Mouse (Mus musculus): Measurements from ENCODE around the gene Lbx2. TPM values are rescaled to one million over a fixed set of nuclear protein-coding genes. Genes with fewer than 3 reads are reported as not detected.
A peak's percentile ranks its signal among the peaks of the same experiment; 100 is the strongest.

Lbx2 gene
- polyA plus RNA-seq, 1 experiment from 2014 or later, result 8.6 TPM

DNA sequence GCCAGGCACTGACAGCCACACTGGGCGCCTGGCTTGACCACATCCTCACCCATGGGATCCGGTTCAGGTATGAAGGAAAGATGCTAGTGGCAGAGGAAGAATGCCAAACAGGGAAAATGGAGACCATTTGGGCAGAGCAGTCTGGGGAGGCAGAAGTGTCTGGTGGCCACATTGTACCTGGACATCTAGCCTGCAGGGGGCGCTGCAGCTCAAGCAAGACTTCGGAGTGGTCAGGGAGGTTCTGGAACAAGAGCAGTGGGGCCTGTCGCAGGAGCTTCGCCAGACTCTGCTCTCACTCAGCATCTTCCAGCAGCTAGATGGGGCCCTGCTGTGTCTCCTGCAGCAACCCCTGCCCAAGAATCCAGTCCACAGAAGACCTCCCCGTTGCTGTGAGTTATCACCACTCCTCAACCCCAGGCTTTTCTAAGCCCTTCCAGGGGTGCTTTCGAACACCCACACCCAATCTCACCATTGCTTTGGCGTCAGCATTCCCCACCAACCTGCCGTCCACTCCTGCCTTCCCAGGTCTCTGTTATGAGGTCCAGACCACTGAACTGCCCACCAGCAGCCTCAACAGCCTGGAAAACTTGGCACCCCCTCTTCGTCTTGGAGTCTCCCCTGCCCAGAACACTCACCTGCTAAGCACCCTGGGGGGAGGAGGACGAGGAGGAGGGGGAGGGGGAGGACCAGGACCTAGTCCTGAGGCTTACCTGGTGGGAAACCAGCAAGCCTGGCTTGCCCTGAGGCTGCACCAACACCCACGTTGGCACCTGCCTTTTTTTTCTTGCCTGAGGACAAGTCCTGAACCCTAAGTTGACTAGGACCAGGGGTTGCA lies 21.6 kb downstream of the Lbx2 start:
- Histone ChIP-seq H3K27me3 (ENCODE audit: insufficient read depth, low read length) (no peaks in the 10 kb centered on the region), H3K9ac (replicated peaks; ENCODE audit: low read length) (peak overlapping the region; percentile 95), H3K27ac (ENCODE audit: low read length) (peak overlapping the region; percentile 88; the same call in 1 of the 2 replicates), H3K4me3 (ENCODE audit: low read length) (peak overlapping the region; percentile 98; the same call in 1 of the 2 replicates), H3K9me3 (ENCODE audit: low read length) (no peaks in the 10 kb centered on the region), H3K4me1 (ENCODE audit: insufficient read depth, low read length) (peaks cover 23% of the 10 kb centered on the region), H3K4me2 (replicated peaks; ENCODE audit: low read depth, low read length) (peak overlapping the region; percentile 69), H3K36me3 (ENCODE audit: insufficient read depth, low read length) (no peaks in the 10 kb centered on the region; the same call in 1 of the 2 replicates)
- 37% methylated on average over 13 of the region's 13 CpGs for WGBS
- ATAC-seq (ENCODE audit: low FRiP score, low TSS enrichment), result peak; percentile 20; the same call in 1 of the 2 replicates

DNA sequence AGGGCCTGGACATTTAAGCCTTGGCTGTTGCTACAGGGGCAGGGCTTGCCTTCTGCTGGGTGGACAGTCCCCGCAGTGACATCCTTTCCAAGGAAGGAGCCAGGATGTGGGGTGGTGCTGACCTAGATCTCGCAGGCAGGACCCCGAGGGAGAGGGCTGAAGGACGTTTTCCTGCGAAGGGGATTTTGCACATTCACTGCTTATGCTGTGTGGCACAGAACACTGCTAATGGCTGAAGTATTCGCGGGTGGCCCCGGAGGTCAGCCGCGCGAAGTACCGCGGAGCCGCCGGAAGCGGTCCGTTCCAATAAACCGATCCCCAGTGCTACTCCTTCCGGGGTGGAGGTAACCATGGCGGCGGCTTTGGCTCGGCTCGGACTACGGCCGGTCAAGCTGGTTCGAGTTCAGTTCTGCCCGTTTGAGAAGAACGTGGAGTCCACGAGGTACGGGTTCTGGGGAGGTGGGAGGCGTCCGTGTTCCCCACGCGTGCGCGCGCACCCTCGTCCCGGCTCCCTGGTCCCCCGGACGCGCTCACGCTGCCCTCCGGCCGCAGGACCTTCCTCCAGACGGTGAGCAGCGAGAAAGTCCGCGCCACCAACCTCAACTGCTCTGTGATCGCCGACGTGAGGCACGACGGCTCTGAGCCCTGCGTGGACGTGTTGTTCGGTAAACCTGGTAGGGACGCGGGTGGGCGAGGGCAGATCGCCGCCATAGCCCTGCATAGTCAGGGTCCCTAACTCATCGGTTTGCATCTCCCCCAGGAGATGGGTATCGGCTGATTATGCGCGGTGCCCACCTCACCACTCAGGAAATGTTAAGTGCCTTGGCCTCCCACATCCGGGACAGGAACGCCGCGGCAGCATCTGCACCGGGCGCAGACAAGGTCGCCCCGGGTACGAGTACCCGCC lies 22.8 kb downstream of the Lbx2 start, which contains the start of gene Mrpl53:
Mrpl53 (plus strand) TSS at position 279 of the 907 bp plus-strand sequence.
- Histone ChIP-seq H3K36me3 (ENCODE audit: insufficient read depth, low read length) (no peaks in the 10 kb centered on the region; the same call in 1 of the 2 replicates), H3K27ac (ENCODE audit: low read length) (peak within 1 kb of the TSS; percentile 88), H3K9me3 (ENCODE audit: low read length) (no peaks in the 10 kb centered on the region), H3K4me3 (ENCODE audit: low read length) (peak within 1 kb of the TSS; percentile 98), H3K4me1 (ENCODE audit: insufficient read depth, low read length) (peaks cover 15% of the 10 kb centered on the region), H3K9ac (replicated peaks; ENCODE audit: low read length) (peak within 1 kb of the TSS; percentile 95), H3K27me3 (ENCODE audit: insufficient read depth, low read length) (no peaks in the 10 kb centered on the region), H3K4me2 (replicated peaks; ENCODE audit: low read depth, low read length) (peak within 1 kb of the TSS; percentile 69)
- under 1% methylated on average over 76 of the region's 76 CpGs for WGBS
- ATAC-seq (ENCODE audit: low FRiP score, low TSS enrichment), result peak; percentile 91

- H3K4me3 ChIP-seq (ENCODE audit: low read length), result no peak overlapping the region
- H3K9me3 ChIP-seq (ENCODE audit: low read length), result no peaks in the 10 kb centered on the region
- no peak overlapping the region for H3K27ac ChIP-seq (ENCODE audit: low read length)
- WGBS, result 89% methylated on average over 4 of the region's 4 CpGs
- H3K9ac ChIP-seq (replicated peaks; ENCODE audit: low read length), result no peak overlapping the region
- H3K27me3 ChIP-seq (ENCODE audit: insufficient read depth, low read length), result no peaks in the 10 kb centered on the region
- ATAC-seq (ENCODE audit: low FRiP score, low TSS enrichment), result no peak
- peaks cover 28% of the 10 kb centered on the region for H3K4me1 ChIP-seq (ENCODE audit: insufficient read depth, low read length)
- no peak overlapping the region for H3K4me2 ChIP-seq (replicated peaks; ENCODE audit: low read depth, low read length)
- H3K36me3 ChIP-seq (ENCODE audit: insufficient read depth, low read length), result no peaks in the 10 kb centered on the region; the same call in 1 of the 2 replicates
These were observed 25.5 kb downstream of the Lbx2 start for GRCm38 (mm10) chr6:83111510-83112136.

DNA sequence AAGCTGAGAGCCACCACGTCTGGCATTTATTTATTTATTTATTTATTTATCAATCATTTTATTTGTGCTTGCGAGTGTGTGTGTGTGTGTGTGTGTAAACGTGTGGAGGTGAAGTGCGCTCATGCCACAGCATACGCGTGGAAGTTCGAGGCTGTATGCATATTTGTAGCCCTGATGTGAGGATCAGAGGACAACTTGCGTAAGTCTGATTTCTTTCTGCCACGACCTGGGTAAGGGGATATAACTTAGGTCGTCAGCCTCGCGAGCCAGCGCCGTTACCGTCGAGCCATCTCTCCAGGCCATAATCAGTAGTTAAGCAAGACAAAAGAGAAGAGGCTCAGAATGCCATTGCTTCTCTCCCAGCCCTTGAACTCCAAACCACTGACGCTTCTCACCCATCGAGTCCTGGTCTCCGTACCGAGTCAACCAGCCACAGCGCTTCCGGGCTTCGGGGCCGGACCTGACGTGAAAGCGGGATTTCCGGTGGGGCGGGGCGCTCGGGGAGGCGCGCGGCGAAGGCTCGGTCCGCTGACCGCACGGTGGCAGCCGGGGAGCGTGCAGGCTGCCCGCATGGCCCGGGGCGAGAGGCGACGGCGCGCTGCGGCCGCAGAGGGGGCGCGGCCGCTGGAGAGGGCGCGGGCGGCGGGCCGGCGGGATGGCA lies 29.0 kb downstream of the Lbx2 start, which contains the start of gene Mogs:
Mogs (plus strand) TSS at position 486 of the 661 bp plus-strand sequence.
- 1% methylated on average over 40 of the region's 58 CpGs for WGBS
- peak; percentile 89 for ATAC-seq (ENCODE audit: low FRiP score, low TSS enrichment)
- Histone ChIP-seq H3K4me1 (ENCODE audit: insufficient read depth, low read length) (peaks cover 39% of the 10 kb centered on the region), H3K27ac (ENCODE audit: low read length) (peak within 1 kb of the TSS; percentile 82), H3K4me3 (ENCODE audit: low read length) (peak within 1 kb of the TSS; percentile 72), H3K9me3 (ENCODE audit: low read length) (no peaks in the 10 kb centered on the region), H3K27me3 (ENCODE audit: insufficient read depth, low read length) (no peaks in the 10 kb centered on the region), H3K36me3 (ENCODE audit: insufficient read depth, low read length) (peaks cover 17% of the 10 kb centered on the region), H3K9ac (replicated peaks; ENCODE audit: low read length) (peak within 1 kb of the TSS; percentile 69), H3K4me2 (replicated peaks; ENCODE audit: low read depth, low read length) (peak within 1 kb of the TSS; percentile 90)

DNA sequence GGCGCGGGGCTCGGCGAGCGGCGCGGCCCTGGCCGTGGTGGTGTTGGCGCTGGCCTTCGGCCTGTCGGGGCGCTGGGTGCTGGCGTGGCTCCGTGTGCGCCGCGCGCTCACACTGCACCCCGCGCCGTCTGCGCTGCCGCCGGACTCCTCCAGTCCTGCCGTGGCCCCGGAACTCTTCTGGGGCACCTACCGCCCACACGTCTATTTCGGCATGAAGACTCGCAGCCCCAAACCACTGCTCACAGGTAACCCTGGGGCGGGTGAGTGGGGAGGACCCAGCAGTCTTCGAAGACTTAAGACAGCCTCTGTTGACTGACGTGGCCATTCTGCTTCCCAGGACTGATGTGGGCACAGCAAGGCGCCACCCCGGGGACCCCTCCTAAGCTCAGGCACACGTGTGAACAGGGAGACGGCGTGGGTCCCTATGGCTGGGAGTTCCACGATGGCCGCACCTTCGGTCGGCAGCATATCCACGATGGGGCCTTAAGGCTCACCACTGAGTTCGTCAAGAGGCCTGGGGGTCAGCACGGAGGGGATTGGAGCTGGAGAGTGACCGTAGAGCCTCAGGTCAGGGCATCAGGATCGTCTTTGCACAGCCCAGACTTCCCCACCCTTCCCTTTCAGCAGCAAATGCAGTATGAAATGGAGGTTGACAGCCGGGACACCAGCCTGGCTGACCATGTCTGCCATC lies 29.7 kb downstream of the Lbx2 start:
- Histone ChIP-seq H3K27ac (ENCODE audit: low read length) (peak overlapping the region; percentile 21; the same call in 1 of the 2 replicates), H3K27me3 (ENCODE audit: insufficient read depth, low read length) (no peaks in the 10 kb centered on the region), H3K36me3 (ENCODE audit: insufficient read depth, low read length) (peaks cover 17% of the 10 kb centered on the region), H3K9ac (replicated peaks; ENCODE audit: low read length) (peak overlapping the region; percentile 69), H3K9me3 (ENCODE audit: low read length) (no peaks in the 10 kb centered on the region), H3K4me2 (replicated peaks; ENCODE audit: low read depth, low read length) (peak overlapping the region; percentile 90), H3K4me3 (ENCODE audit: low read length) (peak overlapping the region; percentile 72), H3K4me1 (ENCODE audit: insufficient read depth, low read length) (peaks cover 41% of the 10 kb centered on the region)
- peak; percentile 59 for ATAC-seq (ENCODE audit: low FRiP score, low TSS enrichment)
- WGBS, result under 1% methylated on average over 41 of the region's 48 CpGs

DNA sequence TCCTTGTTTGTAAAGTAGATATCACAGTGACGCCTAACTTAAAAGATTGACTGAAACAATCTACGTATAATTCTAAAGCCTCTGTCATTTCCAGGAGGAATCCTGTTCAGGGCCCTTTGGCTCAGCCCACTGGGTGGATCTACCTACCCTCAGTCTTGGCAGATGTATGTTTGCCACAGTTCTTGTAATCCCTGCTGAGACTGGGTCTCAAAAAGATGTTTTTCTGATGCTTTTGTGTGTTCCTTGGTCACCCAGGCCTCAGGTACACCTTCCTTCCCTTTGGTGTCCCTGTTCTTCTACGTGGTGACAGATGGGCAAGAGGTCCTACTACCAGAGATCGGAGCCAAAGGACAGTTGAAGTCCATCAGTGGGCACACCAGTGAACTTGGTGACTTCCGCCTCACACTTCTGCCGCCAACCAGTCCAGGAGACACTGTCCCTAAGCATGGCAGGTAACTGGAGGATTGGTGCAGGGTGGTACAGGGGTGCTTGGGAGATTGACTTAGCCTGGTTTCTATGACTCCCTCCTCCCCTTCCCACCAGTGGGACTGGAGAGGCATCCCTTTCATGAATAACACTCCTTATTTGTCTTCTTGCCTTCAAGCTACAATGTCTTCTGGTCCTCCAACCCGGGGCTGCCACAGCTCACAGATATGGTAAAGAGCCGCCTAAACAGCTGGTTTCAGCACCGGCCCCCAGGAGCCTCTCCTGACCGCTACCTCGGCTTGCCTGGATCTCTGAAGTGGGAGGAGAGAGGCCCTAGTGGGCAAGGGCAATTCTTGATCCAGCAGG lies 30.4 kb downstream of the Lbx2 start:
- H3K27me3 ChIP-seq (ENCODE audit: insufficient read depth, low read length), result no peaks in the 10 kb centered on the region
- no peak for ATAC-seq (ENCODE audit: low FRiP score, low TSS enrichment)
- WGBS, result 62% methylated on average over 11 of the region's 11 CpGs
- peak overlapping the region; percentile 69 for H3K9ac ChIP-seq (replicated peaks; ENCODE audit: low read length)
- peaks cover 17% of the 10 kb centered on the region for H3K36me3 ChIP-seq (ENCODE audit: insufficient read depth, low read length)
- H3K27ac ChIP-seq (ENCODE audit: low read length), result 0 out of 2 replicates have a peak overlapping the region, but pooled peaks have one; percentile 21
- peak overlapping the region; percentile 90 for H3K4me2 ChIP-seq (replicated peaks; ENCODE audit: low read depth, low read length)
- H3K4me1 ChIP-seq (ENCODE audit: insufficient read depth, low read length), result peaks cover 41% of the 10 kb centered on the region
- H3K9me3 ChIP-seq (ENCODE audit: low read length), result no peaks in the 10 kb centered on the region
- H3K4me3 ChIP-seq (ENCODE audit: low read length), result peak overlapping the region; percentile 72

- H3K9ac ChIP-seq (replicated peaks; ENCODE audit: low read length), result 0 out of 2 replicates have a peak overlapping the region, but pooled peaks have one; percentile 69
- no peak for ATAC-seq (ENCODE audit: low FRiP score, low TSS enrichment)
- no peak overlapping the region for H3K4me2 ChIP-seq (replicated peaks; ENCODE audit: low read depth, low read length)
- H3K9me3 ChIP-seq (ENCODE audit: low read length), result no peaks in the 10 kb centered on the region
- H3K36me3 ChIP-seq (ENCODE audit: insufficient read depth, low read length), result peaks cover 17% of the 10 kb centered on the region
- WGBS, result 82% methylated on average over 4 of the region's 4 CpGs
- H3K27me3 ChIP-seq (ENCODE audit: insufficient read depth, low read length), result no peaks in the 10 kb centered on the region
- H3K4me1 ChIP-seq (ENCODE audit: insufficient read depth, low read length), result peaks cover 43% of the 10 kb centered on the region
- H3K27ac ChIP-seq (ENCODE audit: low read length), result no peak overlapping the region
- H3K4me3 ChIP-seq (ENCODE audit: low read length), result no peak overlapping the region
These were observed 30.9 kb downstream of the Lbx2 start for GRCm38 (mm10) chr6:83117165-83117438.

DNA sequence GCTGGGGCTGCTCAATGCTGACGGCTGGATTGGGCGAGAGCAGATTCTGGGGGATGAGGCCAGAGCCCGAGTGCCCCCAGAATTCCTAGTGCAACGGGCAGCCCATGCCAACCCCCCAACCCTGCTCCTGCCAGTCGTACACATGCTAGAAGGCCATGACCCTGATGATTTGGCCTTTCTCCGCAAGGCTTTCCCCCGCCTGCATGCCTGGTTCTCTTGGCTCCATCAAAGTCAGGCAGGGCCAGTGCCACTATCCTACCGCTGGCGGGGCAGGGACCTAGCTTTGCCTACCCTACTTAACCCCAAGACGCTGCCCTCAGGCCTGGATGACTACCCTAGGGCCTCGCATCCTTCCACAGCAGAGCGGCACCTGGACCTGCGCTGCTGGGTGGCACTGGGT lies 31.4 kb downstream of the Lbx2 start:
- no peak for ATAC-seq (ENCODE audit: low FRiP score, low TSS enrichment)
- Histone ChIP-seq H3K4me2 (replicated peaks; ENCODE audit: low read depth, low read length) (no peak overlapping the region), H3K36me3 (ENCODE audit: insufficient read depth, low read length) (peaks cover 17% of the 10 kb centered on the region), H3K9me3 (ENCODE audit: low read length) (no peaks in the 10 kb centered on the region), H3K4me3 (ENCODE audit: low read length) (no peak overlapping the region), H3K9ac (replicated peaks; ENCODE audit: low read length) (no peak overlapping the region; the same call in 1 of the 2 replicates), H3K27ac (ENCODE audit: low read length) (no peak overlapping the region; the same call in 1 of the 2 replicates), H3K4me1 (ENCODE audit: insufficient read depth, low read length) (peaks cover 48% of the 10 kb centered on the region), H3K27me3 (ENCODE audit: insufficient read depth, low read length) (no peaks in the 10 kb centered on the region)
- WGBS, result 87% methylated on average over 13 of the region's 13 CpGs
